Mouse (Mus musculus): ENCODE measurements around the gene Hspbap1. TPM values are rescaled to one million over a fixed set of nuclear protein-coding genes. Genes with fewer than 3 reads are reported as not detected.

The Hspbap1 gene
- polyA plus RNA-seq, 1 experiment from 2014 or later: 16.7 TPM

GRCm38 (mm10) chr16:35787163-35787562, 17.0 kb downstream of the Hspbap1 start:
- Histone ChIP-seq H3K4me3 (ENCODE audit: low read length) (no peak overlapping the region), H3K9me3 (ENCODE audit: low read length) (no peaks in the 10 kb centered on the region), H3K36me3 (ENCODE audit: insufficient read depth, low read length) (0 out of 2 replicates have a peak, but pooled peaks cover 3% of the 10 kb centered on the region), H3K27ac (ENCODE audit: low read length) (no peak overlapping the region), H3K27me3 (ENCODE audit: insufficient read depth, low read length) (no peaks in the 10 kb centered on the region), H3K4me2 (replicated peaks; ENCODE audit: low read depth, low read length) (no peak overlapping the region), H3K4me1 (ENCODE audit: insufficient read depth, low read length) (0 out of 2 replicates have a peak, but pooled peaks cover 3% of the 10 kb centered on the region), H3K9ac (replicated peaks; ENCODE audit: low read length) (no peak overlapping the region)
- no peak for ATAC-seq (ENCODE audit: low FRiP score, low TSS enrichment)
- 85% methylated on average over 6 of the region's 6 CpGs for WGBS

GRCm38 (mm10) chr16:35787568-35788189, 17.5 kb downstream of the Hspbap1 start:
- peak; percentile 23; the same call in 1 of the 2 replicates for ATAC-seq (ENCODE audit: low FRiP score, low TSS enrichment)
- H3K4me2 ChIP-seq (replicated peaks; ENCODE audit: low read depth, low read length): no peak overlapping the region
- WGBS: 77% methylated on average over 8 of the region's 8 CpGs

GRCm38 (mm10) chr16:35788330-35788729, 18.2 kb downstream of the Hspbap1 start:
- ATAC-seq (ENCODE audit: low FRiP score, low TSS enrichment): no peak
- Histone ChIP-seq H3K9me3 (ENCODE audit: low read length) (no peaks in the 10 kb centered on the region), H3K27me3 (ENCODE audit: insufficient read depth, low read length) (no peaks in the 10 kb centered on the region), H3K4me2 (replicated peaks; ENCODE audit: low read depth, low read length) (no peak overlapping the region), H3K36me3 (ENCODE audit: insufficient read depth, low read length) (0 out of 2 replicates have a peak, but pooled peaks cover 3% of the 10 kb centered on the region), H3K4me1 (ENCODE audit: insufficient read depth, low read length) (0 out of 2 replicates have a peak, but pooled peaks cover 3% of the 10 kb centered on the region), H3K9ac (replicated peaks; ENCODE audit: low read length) (no peak overlapping the region), H3K27ac (ENCODE audit: low read length) (no peak overlapping the region), H3K4me3 (ENCODE audit: low read length) (no peak overlapping the region)
- 89% methylated on average over 6 of the region's 6 CpGs for WGBS

More at GRCm38 (mm10) chr16:35787568-35788189, 17.5 kb downstream of the Hspbap1 start:
- Histone ChIP-seq H3K36me3 (ENCODE audit: insufficient read depth, low read length) (0 out of 2 replicates have a peak, but pooled peaks cover 3% of the 10 kb centered on the region), H3K9me3 (ENCODE audit: low read length) (no peaks in the 10 kb centered on the region), H3K4me1 (ENCODE audit: insufficient read depth, low read length) (0 out of 2 replicates have a peak, but pooled peaks cover 3% of the 10 kb centered on the region), H3K9ac (replicated peaks; ENCODE audit: low read length) (no peak overlapping the region), H3K4me3 (ENCODE audit: low read length) (no peak overlapping the region), H3K27me3 (ENCODE audit: insufficient read depth, low read length) (no peaks in the 10 kb centered on the region), H3K27ac (ENCODE audit: low read length) (no peak overlapping the region)

GRCm38 (mm10) chr16:35791962-35792521, 21.9 kb downstream of the Hspbap1 start:
- Histone ChIP-seq H3K36me3 (ENCODE audit: insufficient read depth, low read length) (0 out of 2 replicates have a peak, but pooled peaks cover 3% of the 10 kb centered on the region), H3K9me3 (ENCODE audit: low read length) (no peaks in the 10 kb centered on the region), H3K4me3 (ENCODE audit: low read length) (no peak overlapping the region), H3K4me2 (replicated peaks; ENCODE audit: low read depth, low read length) (no peak overlapping the region), H3K27ac (ENCODE audit: low read length) (no peak overlapping the region), H3K27me3 (ENCODE audit: insufficient read depth, low read length) (no peaks in the 10 kb centered on the region), H3K9ac (replicated peaks; ENCODE audit: low read length) (no peak overlapping the region), H3K4me1 (ENCODE audit: insufficient read depth, low read length) (no peaks in the 10 kb centered on the region)
- 86% methylated on average over 6 of the region's 6 CpGs for WGBS
- ATAC-seq (ENCODE audit: low FRiP score, low TSS enrichment): no peak

GRCm38 (mm10) chr16:35802163-35802562, 32.0 kb downstream of the Hspbap1 start:
- no peak overlapping the region for H3K4me2 ChIP-seq (replicated peaks; ENCODE audit: low read depth, low read length)
- no peaks in the 10 kb centered on the region for H3K27me3 ChIP-seq (ENCODE audit: insufficient read depth, low read length)
- H3K27ac ChIP-seq (ENCODE audit: low read length): no peak overlapping the region
- ATAC-seq (ENCODE audit: low FRiP score, low TSS enrichment): no peak
- H3K36me3 ChIP-seq (ENCODE audit: insufficient read depth, low read length): peaks cover 9% of the 10 kb centered on the region; the same call in 1 of the 2 replicates
- no peak overlapping the region for H3K4me3 ChIP-seq (ENCODE audit: low read length)
- peaks cover 11% of the 10 kb centered on the region; the same call in 1 of the 2 replicates for H3K9me3 ChIP-seq (ENCODE audit: low read length)
- H3K9ac ChIP-seq (replicated peaks; ENCODE audit: low read length): no peak overlapping the region
- no peaks in the 10 kb centered on the region for H3K4me1 ChIP-seq (ENCODE audit: insufficient read depth, low read length)
- WGBS: 81% methylated on average over 7 of the region's 7 CpGs

GRCm38 (mm10) chr16:35803723-35804122, 33.5 kb downstream of the Hspbap1 start:
- Histone ChIP-seq H3K27ac (ENCODE audit: low read length) (no peak overlapping the region), H3K4me3 (ENCODE audit: low read length) (no peak overlapping the region), H3K36me3 (ENCODE audit: insufficient read depth, low read length) (peaks cover 9% of the 10 kb centered on the region; the same call in 1 of the 2 replicates), H3K27me3 (ENCODE audit: insufficient read depth, low read length) (no peaks in the 10 kb centered on the region), H3K9me3 (ENCODE audit: low read length) (peaks cover 7% of the 10 kb centered on the region; the same call in 1 of the 2 replicates), H3K9ac (replicated peaks; ENCODE audit: low read length) (no peak overlapping the region), H3K4me1 (ENCODE audit: insufficient read depth, low read length) (no peaks in the 10 kb centered on the region), H3K4me2 (replicated peaks; ENCODE audit: low read depth, low read length) (no peak overlapping the region)
- no peak for ATAC-seq (ENCODE audit: low FRiP score, low TSS enrichment)
- 93% methylated on average over 4 of the region's 4 CpGs for WGBS

GRCm38 (mm10) chr16:35806973-35807662, 36.9 kb downstream of the Hspbap1 start:
- WGBS: 91% methylated on average over 6 of the region's 6 CpGs
- no peak overlapping the region for H3K27ac ChIP-seq (ENCODE audit: low read length)

GRCm38 (mm10) chr16:35807663-35807992, 37.5 kb downstream of the Hspbap1 start:
- H3K4me2 ChIP-seq (replicated peaks; ENCODE audit: low read depth, low read length): no peak overlapping the region
- 89% methylated on average over 4 of the region's 4 CpGs for whole genome bisulfite sequencing
- no peak overlapping the region for H3K27ac ChIP-seq (ENCODE audit: low read length)
- H3K4me1 ChIP-seq (ENCODE audit: insufficient read depth, low read length): no peaks in the 10 kb centered on the region
- no peaks in the 10 kb centered on the region for H3K36me3 ChIP-seq (ENCODE audit: insufficient read depth, low read length)
- H3K27me3 ChIP-seq (ENCODE audit: insufficient read depth, low read length): no peaks in the 10 kb centered on the region
- ATAC-seq (ENCODE audit: low FRiP score, low TSS enrichment): no peak
- H3K4me3 ChIP-seq (ENCODE audit: low read length): no peak overlapping the region
- no peaks in the 10 kb centered on the region for H3K9me3 ChIP-seq (ENCODE audit: low read length)
- H3K9ac ChIP-seq (replicated peaks; ENCODE audit: low read length): no peak overlapping the region

More at GRCm38 (mm10) chr16:35806973-35807662, 36.9 kb downstream of the Hspbap1 start:
- no peak overlapping the region for H3K4me2 ChIP-seq (replicated peaks; ENCODE audit: low read depth, low read length)
- no peaks in the 10 kb centered on the region for H3K9me3 ChIP-seq (ENCODE audit: low read length)
- no peaks in the 10 kb centered on the region for H3K36me3 ChIP-seq (ENCODE audit: insufficient read depth, low read length)
- H3K4me1 ChIP-seq (ENCODE audit: insufficient read depth, low read length): no peaks in the 10 kb centered on the region
- no peaks in the 10 kb centered on the region for H3K27me3 ChIP-seq (ENCODE audit: insufficient read depth, low read length)
- H3K9ac ChIP-seq (replicated peaks; ENCODE audit: low read length): no peak overlapping the region
- no peak for ATAC-seq (ENCODE audit: low FRiP score, low TSS enrichment)
- no peak overlapping the region for H3K4me3 ChIP-seq (ENCODE audit: low read length)

- Histone ChIP-seq H3K9me3 (ENCODE audit: low read length) (no peaks in the 10 kb centered on the region), H3K4me3 (ENCODE audit: low read length) (no peak overlapping the region), H3K27me3 (ENCODE audit: insufficient read depth, low read length) (no peaks in the 10 kb centered on the region), H3K4me1 (ENCODE audit: insufficient read depth, low read length) (no peaks in the 10 kb centered on the region), H3K27ac (ENCODE audit: low read length) (no peak overlapping the region), H3K9ac (replicated peaks; ENCODE audit: low read length) (no peak overlapping the region), H3K36me3 (ENCODE audit: insufficient read depth, low read length) (no peaks in the 10 kb centered on the region), H3K4me2 (replicated peaks; ENCODE audit: low read depth, low read length) (no peak overlapping the region)
- 95% methylated on average over 2 of the region's 2 CpGs for WGBS
- ATAC-seq (ENCODE audit: low FRiP score, low TSS enrichment): no peak
These were observed 38.7 kb downstream of the Hspbap1 start for GRCm38 (mm10) chr16:35808838-35809237.

Measured in kidney, embryonic 16.5 days (tissue).